Mouse (Mus musculus) 416B (cell line): Measurements from ENCODE around the gene Cd320.
"Not testable (repeated sequence)": the region's sequence is repeated elsewhere in the genome, so short reads cannot be mapped to it uniquely, and the experiment has no call there.

ENCODE experiments used
- DNase-seq: peaks from one replicate; pipeline ENCODE4 v3.0.0; 2011; ENCODE audit warnings: low read depth

Cd320 gene

GRCm38 (mm10) chr17:33825462-33825861, 17.4 kb upstream of the Cd320 start:
- DNase-seq: peak; percentile 33

- peak; percentile 86 for DNase-seq
Measured at GRCm38 (mm10) chr17:33826850-33827249, 16.0 kb upstream of the Cd320 start.

GRCm38 (mm10) chr17:33828892-33829291, 14.0 kb upstream of the Cd320 start:
- DNase-seq: no peak

- DNase-seq: no peak
Measured at GRCm38 (mm10) chr17:33829561-33829960, 13.3 kb upstream of the Cd320 start.

- DNase-seq: no peak
Measured at GRCm38 (mm10) chr17:33844196-33844595, 1.3 kb downstream of the Cd320 start.

- no peak for DNase-seq
Measured at GRCm38 (mm10) chr17:33848139-33848538, 5.2 kb downstream of the Cd320 start.

GRCm38 (mm10) chr17:33851331-33851730, 8.4 kb downstream of the Cd320 start:
- no peak for DNase-seq

- DNase-seq: no peak
Measured at GRCm38 (mm10) chr17:33857816-33858215, 14.9 kb downstream of the Cd320 start.

- DNase-seq: peak; percentile 96
Measured at GRCm38 (mm10) chr17:33865330-33866030, 22.6 kb downstream of the Cd320 start.

GRCm38 (mm10) chr17:33873537-33873936, 30.6 kb downstream of the Cd320 start, which contains the start of gene Gm7029:
Gene Gm7029 (plus strand): TSS chr17:33873837.
- not testable (repeated sequence) for DNase-seq

- DNase-seq: no peak
Measured at GRCm38 (mm10) chr17:33874411-33874810, 31.5 kb downstream of the Cd320 start.

- DNase-seq: peak; percentile 55
Measured at GRCm38 (mm10) chr17:33875797-33876196, 32.9 kb downstream of the Cd320 start.

GRCm38 (mm10) chr17:33884320-33884719, 41.4 kb downstream of the Cd320 start:
- DNase-seq: not testable (repeated sequence)

GRCm38 (mm10) chr17:33887802-33888201, 44.9 kb downstream of the Cd320 start:
- not testable (repeated sequence) for DNase-seq

GRCm38 (mm10) chr17:33888230-33888629, 45.3 kb downstream of the Cd320 start:
- not testable (repeated sequence) for DNase-seq

- peak; percentile 31 for DNase-seq
Measured at GRCm38 (mm10) chr17:33889941-33890532, 47.1 kb downstream of the Cd320 start.

GRCm38 (mm10) chr17:33890533-33891059, 47.7 kb downstream of the Cd320 start, which contains the start of gene Kifc1:
Gene Kifc1 (minus strand): TSS chr17:33890661.
- peak; percentile 100 for DNase-seq

GRCm38 (mm10) chr17:33891357-33891756, 48.5 kb downstream of the Cd320 start:
- no peak for DNase-seq

GRCm38 (mm10) chr17:33891892-33892291, 49.0 kb downstream of the Cd320 start:
- not testable (repeated sequence) for DNase-seq

- no peak for DNase-seq
Measured at GRCm38 (mm10) chr17:33892429-33892828, 49.5 kb downstream of the Cd320 start.

- DNase-seq: not testable (repeated sequence)
Measured at GRCm38 (mm10) chr17:33893011-33893410, 50.1 kb downstream of the Cd320 start.

GRCm38 (mm10) chr17:33897114-33897794, 54.4 kb downstream of the Cd320 start:
- peak; percentile 89 for DNase-seq

GRCm38 (mm10) chr17:33898193-33898592, 55.3 kb downstream of the Cd320 start:
- DNase-seq: not testable (repeated sequence)
